Mouse (Mus musculus) lung, adult 2 months (tissue): ENCODE measurements around the gene Lin28b. TPM values are rescaled to one million over a fixed set of nuclear protein-coding genes. Genes with fewer than 3 reads are reported as not detected.

Source experiments
- DNase-seq: peaks from one replicate; pipeline ENCODE4 v3.0.0; 2022
- H3K4me1 ChIP-seq: fragments of 200-500 bp; 2 replicates; pipeline ENCODE4 v1.6.1; 2011; ENCODE audit warnings: low read length; ENCODE audit not compliant: control insufficient read depth, insufficient read depth
- H3K4me3 ChIP-seq: fragments of 200-500 bp; replicated peaks from 2 replicates; pipeline ENCODE3; 2011; ENCODE audit warnings: low read depth, mild to moderate bottlenecking, control low read depth, low read length; ENCODE audit errors: extremely low read depth
- CTCF ChIP-seq: fragments of 200-500 bp; IDR thresholded peaks from 2 replicates; pipeline ENCODE4 v1.5.1; 2011; ENCODE audit warnings: mild to moderate bottlenecking, low read length, control low read depth; ENCODE audit not compliant: insufficient read depth
- POLR2A ChIP-seq: fragments of 200-500 bp; IDR thresholded peaks from 2 replicates; pipeline ENCODE4 v1.6.1; 2011; ENCODE audit warnings: low read depth, mild to moderate bottlenecking, control low read depth, low read length, borderline replicate concordance; ENCODE audit errors: extremely low read depth
- WGBS: fragments of 180-500 bp; shearing (Covaris S2); methylation state at CpG from one replicate; pipeline ENCODE4 v1.1.7; 2018; 5-methylcytosine and 5-hydroxymethylcytosine counted together
- polyA plus RNA-seq: library from polyadenylated mRNA; depleted of rRNA; stranded (reverse); fragments of >200 nt; gene quantifications from 2 replicates; pipeline ENCODE4 v1.2.3, GENCODE M21; 2012; rRNA removed

The Lin28b gene
- polyA plus RNA-seq, result not detected in 2 replicates

GRCm38 (mm10) chr10:45485761-45486602 lies at the start of gene Lin28b:
Lin28b (minus strand) TSS chr10:45486395.
- no peak for TF ChIP-seq POLR2A
- no peak for TF ChIP-seq CTCF
- H3K4me1 ChIP-seq, result no peaks in the 10 kb centered on the region
- DNase-seq, result no peak
- 1% methylated on average over 107 of the region's 139 CpGs for WGBS
- H3K4me3 ChIP-seq, result peak within 1 kb of the TSS; percentile 39

- TF ChIP-seq CTCF (no peak), POLR2A (no peak)
- WGBS, result 52% methylated on average over 2 of the region's 2 CpGs
- no peaks in the 10 kb centered on the region for H3K4me1 ChIP-seq
- no peak overlapping the region for H3K4me3 ChIP-seq
- no peak for DNase-seq
These were observed 25.6 kb upstream of the Lin28b start for GRCm38 (mm10) chr10:45511764-45512163.

GRCm38 (mm10) chr10:45510662-45511061 lies 24.5 kb upstream of the Lin28b start:
- H3K4me1 ChIP-seq, result no peaks in the 10 kb centered on the region
- TF ChIP-seq POLR2A, result no peak
- TF ChIP-seq CTCF, result no peak
- WGBS, result 76% methylated on average over 3 of the region's 3 CpGs
- no peak overlapping the region for H3K4me3 ChIP-seq
- DNase-seq, result no peak

GRCm38 (mm10) chr10:45500259-45500658 lies 14.1 kb upstream of the Lin28b start:
- 76% methylated on average over 1 of the region's 1 CpGs for WGBS
- no peak for DNase-seq

GRCm38 (mm10) chr10:45486603-45486946 lies 380 bp upstream of the Lin28b start:
- TF ChIP-seq CTCF, result no peak
- no peak for TF ChIP-seq POLR2A
- Histone ChIP-seq H3K4me1 (no peaks in the 10 kb centered on the region), H3K4me3 (no peak overlapping the region)
- WGBS, result under 1% methylated on average over 40 of the region's 40 CpGs
- no peak for DNase-seq

More at GRCm38 (mm10) chr10:45500259-45500658, 14.1 kb upstream of the Lin28b start:
- TF ChIP-seq CTCF (no peak), POLR2A (no peak)
- H3K4me1 ChIP-seq, result no peaks in the 10 kb centered on the region
- H3K4me3 ChIP-seq, result no peak overlapping the region

GRCm38 (mm10) chr10:45485226-45485760 lies 902 bp downstream of the Lin28b start:
- Histone ChIP-seq H3K4me1 (no peaks in the 10 kb centered on the region), H3K4me3 (no peak overlapping the region)
- 5% methylated on average over 32 of the region's 32 CpGs for whole genome bisulfite sequencing
- DNase-seq, result no peak
- TF ChIP-seq POLR2A, result no peak
- no peak for TF ChIP-seq CTCF

- WGBS, result 53% methylated on average over 2 of the region's 2 CpGs
- no peak for DNase-seq
- H3K4me1 ChIP-seq, result no peaks in the 10 kb centered on the region
- no peak overlapping the region for H3K4me3 ChIP-seq
- no peak for TF ChIP-seq CTCF
- TF ChIP-seq POLR2A, result no peak
These were observed 3.0 kb downstream of the Lin28b start for GRCm38 (mm10) chr10:45483210-45483609.

GRCm38 (mm10) chr10:45473663-45474333 lies 12.4 kb downstream of the Lin28b start:
- TF ChIP-seq POLR2A, result no peak
- no peak for TF ChIP-seq CTCF
- no peak for DNase-seq
- no peaks in the 10 kb centered on the region for H3K4me1 ChIP-seq
- 3% methylated on average over 21 of the region's 21 CpGs for WGBS
- H3K4me3 ChIP-seq, result no peak overlapping the region

- no peak for DNase-seq
- TF ChIP-seq CTCF, result no peak
- no peak for TF ChIP-seq POLR2A
- WGBS, result 16% methylated on average over 5 of the region's 5 CpGs
- H3K4me1 ChIP-seq, result no peaks in the 10 kb centered on the region
- H3K4me3 ChIP-seq, result no peak overlapping the region
These were observed 13.1 kb downstream of the Lin28b start for GRCm38 (mm10) chr10:45473143-45473484.

- no peaks in the 10 kb centered on the region for H3K4me1 ChIP-seq
- no peak for TF ChIP-seq CTCF
- no peak for TF ChIP-seq POLR2A
- H3K4me3 ChIP-seq, result no peak overlapping the region
- WGBS, result 13% methylated on average over 6 of the region's 6 CpGs
- DNase-seq, result no peak
These were observed 13.6 kb downstream of the Lin28b start for GRCm38 (mm10) chr10:45472431-45473142.

GRCm38 (mm10) chr10:45471321-45471720 lies 14.9 kb downstream of the Lin28b start:
- WGBS, result 31% methylated on average over 3 of the region's 3 CpGs
- no peak for DNase-seq
- Histone ChIP-seq H3K4me1 (no peaks in the 10 kb centered on the region), H3K4me3 (no peak overlapping the region)
- TF ChIP-seq POLR2A (no peak), CTCF (no peak)
